Mouse (Mus musculus) midbrain, postnatal 0 days (tissue): Measurements from ENCODE around the gene Olfr618. TPM values are rescaled to one million over a fixed set of nuclear protein-coding genes. Genes with fewer than 3 reads are reported as not detected.
"Not testable (repeated sequence)": the region's sequence is repeated elsewhere in the genome, so short reads cannot be mapped to it uniquely, and the experiment has no call there.

Experiments
- ATAC-seq: fragments of 200-750 bp; cut with Nextera tagmentation; 2 replicates; pipeline ENCODE4 v1.8.0; 2017; ENCODE audit warnings: moderate number of reproducible peaks, mild to moderate bottlenecking, moderate TSS enrichment, moderate library complexity; ENCODE audit not compliant: low FRiP score
- DNase-seq: peaks from one replicate; pipeline ENCODE4 v3.0.0-alpha.2; 2015; ENCODE audit warnings: low spot score
- H3K27ac ChIP-seq: fragments of 300-500 bp; sonication (generic); 2 replicates; pipeline ENCODE4 v1.5.1; 2014; ENCODE audit warnings: low read depth, mild to moderate bottlenecking, low read length, mixed read lengths
- H3K27me3 ChIP-seq: fragments of 300-500 bp; sonication (generic); 2 replicates; pipeline ENCODE4 v1.6.1; 2014; ENCODE audit warnings: low read length, control low read depth, mixed read lengths; ENCODE audit not compliant: insufficient read depth
- H3K36me3 ChIP-seq: fragments of 300-500 bp; sonication (generic); 2 replicates; pipeline ENCODE4 v1.6.1; 2014; ENCODE audit warnings: low read length, control low read depth, mixed read lengths; ENCODE audit not compliant: insufficient read depth
- H3K4me1 ChIP-seq: fragments of 300-500 bp; sonication (generic); 2 replicates; pipeline ENCODE4 v1.6.1; 2014; ENCODE audit warnings: mild to moderate bottlenecking, control low read depth, antibody characterized with exemption, low read length, mixed read lengths; ENCODE audit not compliant: insufficient read depth
- H3K4me2 ChIP-seq: fragments of 300-500 bp; sonication (generic); 2 replicates; pipeline ENCODE4 v1.6.1; 2014; ENCODE audit warnings: low read depth, mild to moderate bottlenecking, low read length, mixed read lengths; ENCODE audit not compliant: poor library complexity, severe bottlenecking
- H3K4me3 ChIP-seq: fragments of 300-500 bp; sonication (generic); 2 replicates; pipeline ENCODE4 v1.5.1; 2014; ENCODE audit warnings: low read depth, mild to moderate bottlenecking, low read length, moderate library complexity
- H3K9ac ChIP-seq: fragments of 300-500 bp; sonication (generic); replicated peaks from 2 replicates; pipeline ENCODE4 v1.6.1; 2014; ENCODE audit warnings: mild to moderate bottlenecking, low read length, moderate library complexity, mixed read lengths; ENCODE audit not compliant: poor library complexity, severe bottlenecking
- H3K9me3 ChIP-seq: fragments of 300-500 bp; sonication (generic); 2 replicates; pipeline ENCODE4 v1.6.1; 2016; ENCODE audit warnings: low read length, control low read depth
- CTCF ChIP-seq: IDR thresholded peaks from 2 replicates; pipeline ENCODE4 v1.5.1; 2016; ENCODE audit warnings: antibody characterized with exemption, mild to moderate bottlenecking
- WGBS: fragments of 180-500 bp; shearing (Covaris S2); extraction: QIAGEN DNeasy Blood & Tissue Kit; methylation state at CpG from one replicate; pipeline ENCODE4 v1.1.7; 2014; 5-methylcytosine and 5-hydroxymethylcytosine counted together
- polyA plus RNA-seq: library from polyadenylated mRNA; unstranded; fragments of >200 nt; fragmentation: Nextera tagmentation; extraction: Ambion mirVana; gene quantifications from 2 replicates; pipeline ENCODE4 v1.2.1, GENCODE M21; 2015
- total RNA-seq: library from RNA; depleted of rRNA; stranded (reverse); fragments of >200 nt; gene quantifications from 2 replicates; pipeline ENCODE4 v1.2.3, GENCODE M21; 2014; rRNA removed

Gene Olfr618
- total RNA-seq, result not detected in 2 replicates
- polyA plus RNA-seq, result not detected in 2 replicates

DNA sequence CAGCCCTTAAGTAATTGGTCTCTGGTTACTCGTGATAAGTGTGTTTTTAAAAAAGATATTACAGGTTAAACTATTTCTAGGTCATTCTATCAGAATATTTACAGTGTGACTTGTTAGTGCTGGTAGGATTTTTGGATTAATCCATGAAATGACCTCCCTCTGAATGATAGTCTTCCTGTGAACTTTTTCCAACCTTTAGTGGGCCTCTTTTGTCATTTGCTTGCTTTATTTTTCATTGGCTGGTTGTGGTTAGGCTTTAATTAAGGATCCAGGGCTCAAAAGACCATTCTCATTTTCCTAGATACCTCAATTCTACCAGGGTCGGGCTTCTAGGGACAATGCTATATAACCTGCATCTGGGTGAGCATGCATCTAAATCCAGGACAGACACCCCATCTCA lies at the start of gene Olfr618:
Olfr618 (plus strand) TSS at position 301 of the 400 bp plus-strand sequence.
- H3K9ac ChIP-seq, result no peak within 1 kb of the TSS
- WGBS, result 64% methylated on average over 2 of the region's 2 CpGs
- no peak for TF ChIP-seq CTCF
- no peak for ATAC-seq
- H3K4me2 ChIP-seq, result no peak within 1 kb of the TSS
- H3K27me3 ChIP-seq, result no peaks in the 10 kb centered on the region
- H3K9me3 ChIP-seq, result no peaks in the 10 kb centered on the region
- no peak for DNase-seq
- H3K4me3 ChIP-seq, result no peak within 1 kb of the TSS
- H3K4me1 ChIP-seq, result no peaks in the 10 kb centered on the region
- H3K36me3 ChIP-seq, result no peaks in the 10 kb centered on the region
- H3K27ac ChIP-seq, result no peak within 1 kb of the TSS

- not testable (repeated sequence) for H3K4me3 ChIP-seq, H3K36me3 ChIP-seq, H3K4me2 ChIP-seq, H3K9ac ChIP-seq, ATAC-seq, H3K4me1 ChIP-seq, H3K27me3 ChIP-seq, H3K9me3 ChIP-seq, DNase-seq, H3K27ac ChIP-seq
- 71% methylated on average over 2 of the region's 2 CpGs for WGBS
Measured at GRCm38 (mm10) chr7:103542617-103543016, 47.3 kb upstream of the Olfr618 start, which contains the start of gene Olfr612. Gene Olfr612, minus strand, starts transcription at chr7:103542717.

- H3K9me3 ChIP-seq, result no peaks in the 10 kb centered on the region
- H3K4me1 ChIP-seq, result no peaks in the 10 kb centered on the region
- no peak within 1 kb of the TSS for H3K4me3 ChIP-seq
- H3K4me2 ChIP-seq, result no peak within 1 kb of the TSS
- no peak within 1 kb of the TSS for H3K27ac ChIP-seq
- no peak for DNase-seq
- H3K36me3 ChIP-seq, result no peaks in the 10 kb centered on the region
- ATAC-seq, result no peak
- WGBS, result 82% methylated on average over 2 of the region's 2 CpGs
- no peak within 1 kb of the TSS for H3K9ac ChIP-seq
- TF ChIP-seq CTCF, result no peak
- H3K27me3 ChIP-seq, result no peaks in the 10 kb centered on the region
Measured at GRCm38 (mm10) chr7:103547774-103548173, 42.1 kb upstream of the Olfr618 start, which contains the start of gene Olfr613. Gene Olfr613, plus strand, starts transcription at chr7:103548074.

GRCm38 (mm10) chr7:103555779-103556178 lies 34.1 kb upstream of the Olfr618 start, which contains the start of gene Olfr615:
Gene Olfr615, plus strand, starts transcription at chr7:103556079.
- ATAC-seq (no peak), DNase-seq (no peak)
- Histone ChIP-seq H3K4me3 (no peak within 1 kb of the TSS), H3K9ac (no peak within 1 kb of the TSS), H3K27me3 (no peaks in the 10 kb centered on the region), H3K4me1 (no peaks in the 10 kb centered on the region), H3K36me3 (no peaks in the 10 kb centered on the region), H3K9me3 (no peaks in the 10 kb centered on the region), H3K27ac (no peak within 1 kb of the TSS), H3K4me2 (no peak within 1 kb of the TSS)
- WGBS, result 90% methylated on average over 2 of the region's 2 CpGs
- TF ChIP-seq CTCF, result no peak

DNA sequence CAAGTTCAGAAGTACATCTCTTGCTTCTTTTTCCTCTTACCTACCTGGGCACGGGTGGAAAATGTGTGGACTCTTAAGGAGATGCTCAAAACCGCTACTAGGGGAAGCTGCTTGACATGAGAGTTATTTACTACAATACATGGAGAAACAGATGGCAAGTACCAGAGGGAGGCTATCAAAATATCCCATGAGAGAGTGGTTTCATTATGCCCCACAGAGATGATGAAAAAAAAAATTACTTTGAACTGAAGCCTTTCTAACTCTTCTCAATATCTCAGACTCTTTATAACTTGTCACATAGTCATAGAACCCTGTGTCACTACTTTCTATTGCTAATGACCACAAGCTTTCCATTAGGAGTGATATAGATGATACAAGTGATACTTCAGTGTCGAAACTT lies 20.9 kb upstream of the Olfr618 start, which contains the start of gene Olfr616:
Olfr616 (minus strand) TSS at position 101 of the 400 bp plus-strand sequence.
- 83% methylated on average over 3 of the region's 3 CpGs for WGBS
- H3K27me3 ChIP-seq, result no peaks in the 10 kb centered on the region
- H3K36me3 ChIP-seq, result no peaks in the 10 kb centered on the region
- H3K27ac ChIP-seq, result no peak within 1 kb of the TSS
- DNase-seq, result no peak
- no peak for TF ChIP-seq CTCF
- no peak for ATAC-seq
- no peak within 1 kb of the TSS for H3K4me3 ChIP-seq
- H3K9me3 ChIP-seq, result no peaks in the 10 kb centered on the region
- H3K4me2 ChIP-seq, result no peak within 1 kb of the TSS
- no peaks in the 10 kb centered on the region for H3K4me1 ChIP-seq
- no peak within 1 kb of the TSS for H3K9ac ChIP-seq

GRCm38 (mm10) chr7:103572761-103573160 lies 17.1 kb upstream of the Olfr618 start, which contains the start of gene Olfr617:
Gene Olfr617, plus strand, starts transcription at chr7:103573061.
- Histone ChIP-seq H3K4me1 (no peaks in the 10 kb centered on the region), H3K9me3 (no peaks in the 10 kb centered on the region), H3K4me2 (no peak within 1 kb of the TSS), H3K27ac (no peak within 1 kb of the TSS), H3K36me3 (no peaks in the 10 kb centered on the region), H3K4me3 (no peak within 1 kb of the TSS), H3K9ac (no peak within 1 kb of the TSS), H3K27me3 (no peaks in the 10 kb centered on the region)
- DNase-seq, result no peak
- no peak for TF ChIP-seq CTCF
- no peak for ATAC-seq
- 84% methylated on average over 1 of the region's 1 CpGs for WGBS
